Mouse (Mus musculus): Measurements from ENCODE around the gene Gimap8. TPM values are rescaled to one million over a fixed set of nuclear protein-coding genes. Genes with fewer than 3 reads are reported as not detected.
A peak's percentile ranks its signal among the peaks of the same experiment; 100 is the strongest.

Gimap8 gene
- total RNA-seq, 4 experiments from 2014 or later, result 0.77 to 1.0 (median 0.83) TPM

DNA sequence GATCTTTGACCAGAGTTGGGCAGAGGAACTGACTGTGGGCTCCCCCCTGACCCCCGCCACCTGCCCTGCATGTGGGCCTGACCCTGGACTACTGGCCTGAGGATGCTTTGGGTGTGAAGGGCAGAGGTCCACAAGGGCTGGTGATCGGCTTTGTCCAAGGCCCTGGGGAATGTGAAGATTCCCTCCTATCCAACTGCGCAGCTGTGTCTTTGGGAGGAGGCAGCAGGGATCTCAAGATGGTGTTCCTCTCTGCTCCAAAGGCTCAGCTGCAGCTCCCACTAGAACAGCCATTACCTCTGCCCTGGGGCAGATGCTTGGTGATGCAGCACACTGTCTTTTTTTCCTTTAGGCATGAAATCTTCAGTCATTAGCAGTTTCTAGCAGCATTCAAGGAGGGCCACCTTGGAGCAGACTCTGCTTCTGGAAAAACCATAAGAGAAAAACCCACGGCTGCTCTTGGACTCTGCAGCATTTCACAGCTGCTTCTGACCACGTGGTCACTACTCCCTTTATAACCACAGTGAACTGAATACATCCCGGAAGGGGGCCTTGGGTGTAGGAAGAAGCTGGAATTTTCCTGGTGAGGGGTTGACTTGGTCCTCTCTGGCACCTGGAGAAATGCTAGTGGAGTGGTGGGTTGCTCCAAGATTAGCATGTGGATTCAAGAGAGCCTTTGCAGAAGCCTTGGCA, 9.1 kb upstream of the Gimap8 start:
- DNase-seq (ENCODE audit: low spot score in 2 of 2), result no peak

DNA sequence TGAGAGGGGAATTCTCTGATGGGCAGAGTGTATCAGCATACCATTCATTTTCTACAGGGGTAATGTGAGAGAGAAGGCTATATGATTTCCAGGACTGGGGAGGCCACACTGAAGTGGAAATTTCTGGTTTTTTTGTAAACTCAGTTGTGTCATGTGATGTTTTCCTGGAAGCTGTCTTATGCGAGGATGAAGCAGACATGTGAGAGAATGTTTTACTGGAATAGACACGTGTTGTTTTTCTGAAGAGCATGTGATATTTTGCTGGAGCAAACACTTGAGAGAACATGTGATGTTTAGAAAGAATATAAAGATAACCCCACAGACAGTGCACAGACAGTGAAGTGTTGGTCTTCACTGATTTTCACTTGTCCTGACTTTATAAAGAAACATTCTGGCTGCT, 8.5 kb upstream of the Gimap8 start:
- DNase-seq (ENCODE audit: low spot score in 2 of 2), result no peak

DNA sequence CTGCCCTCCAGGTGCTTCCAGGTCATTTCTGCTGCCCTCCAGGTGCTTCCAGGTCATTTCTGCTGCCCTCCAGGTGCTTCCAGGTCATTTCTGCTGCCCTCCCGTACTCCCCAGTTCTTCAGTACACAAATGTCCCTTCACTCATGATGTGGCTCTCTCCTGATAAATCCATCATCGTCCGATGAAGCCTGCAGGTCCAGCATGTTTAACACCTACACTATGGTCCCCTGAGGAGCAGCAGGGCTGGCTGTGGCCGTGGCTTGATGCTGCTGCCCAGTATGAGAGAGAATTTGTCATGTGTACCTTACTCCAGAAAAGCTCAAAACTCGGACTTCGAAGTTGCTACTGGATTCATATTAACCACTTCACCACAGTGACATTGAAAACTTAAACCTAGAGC, 5.6 kb upstream of the Gimap8 start:
- DNase-seq (ENCODE audit: low spot score in 2 of 2), result no peak

GRCm38 (mm10) chr6:48642764-48643292, 4.2 kb upstream of the Gimap8 start:
- no peak for DNase-seq (ENCODE audit: low spot score in 2 of 2)

DNA sequence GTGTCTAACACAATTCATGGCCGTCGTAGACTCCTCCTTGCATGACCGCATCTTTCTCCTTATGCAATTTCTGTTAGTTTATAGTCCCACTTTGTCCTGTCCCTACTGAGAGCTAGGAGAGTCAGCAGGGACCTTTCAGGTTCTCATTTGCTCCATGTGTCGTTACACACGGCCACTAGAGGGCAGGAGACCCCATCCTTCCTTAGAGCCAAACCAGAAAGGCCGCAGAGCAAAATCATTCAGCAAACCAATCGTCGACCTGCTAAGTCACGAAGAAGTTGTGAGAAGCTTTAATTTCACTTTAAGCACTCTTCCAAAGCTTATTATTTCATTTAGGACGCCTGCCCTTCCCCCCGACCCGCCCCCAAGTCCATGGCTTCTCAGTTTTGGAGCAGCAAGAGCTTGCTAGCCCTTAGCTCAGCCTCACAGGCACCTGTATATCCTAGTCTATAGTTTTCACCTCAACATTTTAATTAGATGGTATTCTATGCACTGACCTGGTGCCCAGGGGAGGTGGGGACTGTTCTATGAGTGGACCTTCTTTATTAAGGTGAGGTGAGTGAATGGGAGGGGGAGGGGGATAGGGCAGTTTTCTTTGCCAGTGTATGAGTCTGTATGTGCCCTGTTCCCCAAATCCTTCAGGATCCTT, 1.2 kb upstream of the Gimap8 start:
- peak in 1 of 2 experiments; percentile 36 for DNase-seq (ENCODE audit: low spot score in 2 of 2)

- DNase-seq (ENCODE audit: low spot score in 2 of 2), result no peak
Observed at GRCm38 (mm10) chr6:48646309-48646690, 734 bp upstream of the Gimap8 start.

- no peak for DNase-seq (ENCODE audit: low spot score in 2 of 2)
Observed at GRCm38 (mm10) chr6:48647611-48648010, 577 bp downstream of the Gimap8 start.

- DNase-seq (ENCODE audit: low spot score in 2 of 2), result no peak
Observed at GRCm38 (mm10) chr6:48648779-48649178, 1.7 kb downstream of the Gimap8 start.

GRCm38 (mm10) chr6:48650041-48650440, 3.0 kb downstream of the Gimap8 start:
- DNase-seq (ENCODE audit: low spot score in 2 of 2), result no peak

DNA sequence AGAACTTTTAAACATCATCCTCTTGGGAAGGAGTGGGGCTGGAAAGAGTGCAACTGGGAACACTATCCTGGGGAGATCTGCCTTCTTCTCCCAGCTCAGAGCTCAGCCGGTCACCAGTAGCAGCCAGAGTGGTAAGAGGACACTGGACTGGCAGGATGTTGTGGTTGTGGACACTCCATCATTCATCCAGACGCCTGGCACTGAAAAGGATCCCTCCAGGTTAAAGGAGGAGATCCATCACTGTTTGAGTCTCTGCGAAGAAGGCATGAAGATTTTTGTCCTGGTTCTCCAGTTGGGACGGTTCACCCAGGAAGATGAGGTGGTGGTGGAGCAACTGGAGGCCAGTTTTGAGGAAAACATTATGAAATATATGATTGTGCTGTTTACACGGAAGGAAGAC, 11.7 kb downstream of the Gimap8 start:
- no peak for DNase-seq (ENCODE audit: low spot score in 2 of 2)

- no peak for DNase-seq (ENCODE audit: low spot score in 2 of 2)
Observed at GRCm38 (mm10) chr6:48664750-48665149, 17.7 kb downstream of the Gimap8 start.

DNA sequence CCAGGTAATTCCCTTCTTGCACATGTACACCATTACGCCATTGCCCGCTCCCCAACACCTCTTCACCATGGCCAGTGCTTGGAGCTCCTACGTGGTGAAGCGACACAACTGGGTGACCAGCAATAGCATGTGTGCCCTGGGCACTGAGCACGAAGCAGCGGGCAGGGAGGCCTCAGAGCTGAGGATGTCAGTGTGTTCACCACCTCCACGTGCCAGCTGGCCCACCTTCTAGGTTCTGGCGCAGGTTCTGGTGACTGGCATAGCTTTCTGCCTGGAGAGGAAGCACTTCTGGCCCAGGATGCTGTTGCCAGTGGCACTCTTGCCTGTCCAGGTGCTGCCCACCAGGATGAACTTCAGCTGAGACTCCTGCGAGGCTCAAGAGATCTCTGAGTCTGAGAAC, 18.4 kb downstream of the Gimap8 start:
- DNase-seq (ENCODE audit: low spot score in 2 of 2), result no peak

DNA sequence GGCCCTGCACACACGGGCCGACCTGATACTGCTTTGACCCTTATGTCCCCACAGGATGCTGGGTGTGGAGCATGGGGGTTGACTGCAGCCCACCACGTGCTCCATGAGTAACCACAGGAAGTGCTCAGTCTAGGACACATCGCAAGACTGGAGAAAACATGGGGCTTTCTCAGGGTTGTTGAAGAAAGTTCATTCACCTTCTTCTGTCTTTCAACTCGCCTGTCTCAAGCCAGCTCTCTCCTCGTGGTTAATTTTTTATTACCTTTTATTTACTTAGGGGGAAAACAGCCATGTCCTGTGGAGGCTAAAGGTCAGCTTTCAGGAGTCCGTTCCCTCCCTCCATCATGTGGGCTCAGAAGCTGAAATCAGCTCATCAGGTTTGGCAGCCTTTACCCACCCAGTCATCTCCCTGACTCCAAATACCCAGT, 19.1 kb downstream of the Gimap8 start:
- no peak for DNase-seq (ENCODE audit: low spot score in 2 of 2)

- DNase-seq (ENCODE audit: low spot score in 2 of 2), result no peak
Observed at GRCm38 (mm10) chr6:48668022-48668421, 21.0 kb downstream of the Gimap8 start.

DNA sequence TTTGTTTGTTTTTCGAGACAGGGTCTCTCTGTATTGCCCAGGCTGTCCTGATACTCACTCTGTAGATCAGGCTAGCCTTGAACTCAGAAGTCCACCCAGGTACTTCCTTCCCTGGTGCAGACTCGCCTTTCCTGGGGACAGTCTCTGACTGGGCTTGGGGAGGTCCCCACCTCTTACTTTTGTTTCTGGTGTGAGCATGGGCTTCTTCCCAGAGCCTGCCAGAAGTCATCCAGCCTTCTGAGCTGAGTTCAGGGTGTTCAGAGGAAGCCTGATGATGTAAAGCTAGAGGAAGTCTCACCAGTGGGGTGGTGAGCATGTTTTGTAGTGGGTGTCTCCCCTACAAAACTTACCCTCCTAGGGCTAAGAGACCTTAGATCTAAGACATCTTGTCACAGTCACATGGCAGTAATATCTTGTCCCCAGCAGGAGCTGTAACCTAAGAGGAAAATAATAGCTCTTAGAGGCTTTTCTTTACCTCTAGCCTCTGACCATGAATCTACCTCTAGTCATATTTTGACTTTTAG, 22.5 kb downstream of the Gimap8 start:
- DNase-seq (ENCODE audit: low spot score in 2 of 2), result no peak

DNA sequence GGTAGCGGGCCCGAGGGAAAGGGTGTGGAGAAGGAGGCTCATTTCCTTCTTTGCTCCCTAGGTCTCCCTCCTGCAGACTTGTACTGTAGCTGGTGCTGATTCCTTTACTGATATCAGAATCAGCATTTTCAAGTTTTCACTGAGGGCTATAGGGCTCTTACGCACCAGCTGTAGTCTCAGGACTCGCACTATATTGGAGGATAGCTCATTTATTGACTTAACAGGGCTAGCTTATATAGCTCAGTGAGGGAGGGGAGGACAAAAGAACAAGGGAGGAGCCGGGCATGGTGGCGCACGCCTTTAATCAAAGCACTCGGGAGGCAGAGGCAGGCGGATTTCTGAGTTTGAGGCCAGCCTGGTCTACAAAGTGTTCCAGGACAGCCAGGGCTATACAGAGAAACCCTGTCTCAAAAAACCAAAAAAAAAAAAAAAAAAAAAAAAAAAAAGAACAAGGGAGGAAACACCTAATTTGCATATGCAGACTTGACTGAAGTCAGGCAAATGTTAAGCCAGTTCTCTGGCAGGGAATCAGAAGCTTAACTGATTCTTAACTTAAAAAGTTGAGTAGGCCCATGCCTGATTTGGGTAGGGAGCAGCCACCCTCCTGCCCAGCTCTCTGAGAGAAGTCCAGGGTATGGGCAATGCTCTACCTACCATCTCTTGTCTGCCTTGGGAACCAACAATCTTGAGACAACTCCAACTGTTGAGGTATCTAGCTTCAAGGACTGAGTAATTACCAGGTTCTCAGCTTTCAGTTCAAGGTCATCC, 27.4 kb downstream of the Gimap8 start:
- DNase-seq (ENCODE audit: low spot score in 2 of 2), result no peak

GRCm38 (mm10) chr6:48675400-48675930, 28.4 kb downstream of the Gimap8 start:
- DNase-seq (ENCODE audit: low spot score in 2 of 2), result no peak

DNA sequence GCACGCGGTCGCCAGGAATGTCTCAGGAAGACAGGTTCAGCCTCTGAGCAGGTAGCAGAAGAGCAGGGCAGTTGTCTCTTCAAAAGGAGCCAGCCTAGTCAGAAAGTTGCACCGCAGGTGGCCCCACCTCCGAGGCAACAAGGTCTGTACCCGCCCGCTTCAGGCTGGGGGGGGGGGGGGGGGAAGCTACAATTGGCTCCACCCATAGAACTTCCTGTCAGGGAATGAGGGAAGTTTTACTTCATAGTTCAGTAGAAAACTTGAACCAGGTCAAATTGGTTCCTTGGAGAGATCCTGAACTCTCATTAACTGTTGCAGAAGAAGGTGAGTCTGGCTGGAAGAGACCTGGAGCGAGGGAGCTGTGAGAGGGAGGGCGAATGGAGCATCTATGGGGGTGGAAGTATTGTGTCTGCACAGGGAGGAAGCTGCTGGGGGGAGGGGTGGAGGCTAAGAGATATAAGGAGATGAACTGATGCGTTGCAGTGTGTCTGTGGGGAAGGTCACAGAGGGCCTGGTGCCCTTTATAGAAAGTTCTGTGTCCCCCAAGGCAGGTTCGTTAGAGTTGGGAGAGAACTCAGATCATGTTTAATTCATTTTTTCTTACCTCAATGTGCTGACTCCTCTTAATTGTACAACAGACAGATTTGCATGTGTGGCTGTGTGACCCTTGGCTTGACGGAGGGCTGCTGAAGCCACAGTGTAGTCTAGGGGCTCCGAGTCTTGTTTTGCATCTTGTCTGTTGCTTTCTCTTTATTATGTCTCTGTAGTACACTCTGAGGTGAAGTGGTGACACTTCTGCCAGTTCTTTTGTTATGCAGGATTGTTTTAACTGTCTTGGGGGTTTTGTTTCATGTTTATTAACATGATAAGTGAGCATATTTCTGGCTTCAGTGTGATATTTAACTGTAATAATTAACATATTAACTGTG, 29.2 kb downstream of the Gimap8 start, which contains the start of gene Gimap9:
Gimap9 (plus strand) TSS at position 199 of the 929 bp plus-strand sequence.
- DNase-seq (ENCODE audit: low spot score in 2 of 2), result no peak

- no peak for DNase-seq (ENCODE audit: low spot score in 2 of 2)
Observed at GRCm38 (mm10) chr6:48676860-48677415, 29.9 kb downstream of the Gimap8 start.
